Comparison of ENCODE assay signal across 9 mouse cellular contexts in the genomic region with DNA sequence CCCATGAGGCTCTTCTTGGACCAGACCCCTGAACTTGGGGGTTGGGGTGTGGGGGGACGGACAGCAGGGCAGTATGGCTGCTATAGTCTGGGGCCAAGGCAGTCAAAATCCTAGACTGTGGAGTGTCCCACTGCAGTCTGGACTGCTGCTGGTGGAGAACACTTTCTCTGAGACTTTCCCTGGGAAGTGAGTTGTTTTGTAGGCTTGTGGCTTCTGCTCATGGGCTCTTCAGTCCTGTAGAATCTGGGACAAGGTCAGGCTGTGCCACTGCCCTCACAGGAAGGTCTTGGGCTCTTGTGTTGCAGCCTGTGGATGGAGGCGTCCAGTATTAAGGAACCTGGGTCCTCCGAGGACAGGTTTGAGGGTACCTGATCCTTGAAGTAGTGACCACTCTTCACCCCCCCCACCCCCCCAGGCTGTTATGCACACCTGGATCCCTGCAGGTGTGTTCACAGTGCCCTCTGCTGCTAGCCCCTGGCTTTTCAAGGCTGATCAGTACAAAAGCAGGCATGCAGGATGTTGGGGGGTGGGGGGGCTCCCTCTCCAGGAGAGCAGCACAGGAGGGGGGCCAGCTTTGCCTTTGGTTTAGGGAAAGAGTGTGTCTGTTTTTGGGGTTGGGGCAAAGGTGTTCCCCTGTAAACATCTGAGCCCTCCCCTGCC. TPM values are rescaled to one million over a fixed set of nuclear protein-coding genes. Genes with fewer than 3 reads are reported as not detected.
A peak's percentile ranks its signal among the peaks of the same experiment; 100 is the strongest.
DNase-seq lines count a peak whose midpoint lies in the region; ATAC-seq and TF ChIP-seq lines count a peak whose summit lies in the region.
"Had no signal": no experiment of that assay in that cellular context is flagged by ENCODE, and none has a peak within 500 bp of the region (broad histone marks: within the 10 kb centered on the region; RNA-seq: fewer than 3 reads in every experiment).

No protein-coding gene starts in this region.

- no peaks in the 10 kb centered on the region for H3K27me3 ChIP-seq in heart, adult 2 months (ENCODE audit: control insufficient read depth, insufficient read depth, low read length)
- H3K27me3 ChIP-seq in hindbrain, embryonic 12.5 days = no peaks in the 10 kb centered on the region

- H3K4me3 ChIP-seq in heart, adult 2 months = peak overlapping the region; percentile 14; the same call in 1 of the 2 replicates
- peak overlapping the region; percentile 75 for H3K4me3 ChIP-seq in hindbrain, embryonic 12.5 days
- H3K4me3 ChIP-seq in macrophage (ENCODE audit: inconsistent target) = peak overlapping the region; percentile 62

- ATAC-seq in hindbrain, embryonic 12.5 days (ENCODE audit: low FRiP score) = no peak
- ATAC-seq in monocyte, adult 5-6 weeks (replicated peaks; ENCODE audit: insufficient number of reproducible peaks, low FRiP score, low TSS enrichment, poor library complexity, severe bottlenecking) = no peak

- H3K9ac ChIP-seq in heart, adult 2 months (ENCODE audit: low read depth, low read length) = peak overlapping the region; percentile 95
- H3K9ac ChIP-seq in hindbrain, embryonic 12.5 days = peak overlapping the region; percentile 83

- peak overlapping the region; percentile 82 for H3K4me2 ChIP-seq in hindbrain, embryonic 12.5 days (replicated peaks)

- H3K36me3 ChIP-seq in heart, adult 2 months (ENCODE audit: control insufficient read depth, insufficient read depth, low read length) = peaks cover 18% of the 10 kb centered on the region
- H3K36me3 ChIP-seq in hindbrain, embryonic 12.5 days = peaks cover 17% of the 10 kb centered on the region
- H3K36me3 ChIP-seq in macrophage (ENCODE audit: inconsistent target) = peaks cover 47% of the 10 kb centered on the region; the same call in 1 of the 2 replicates

- TF ChIP-seq EP300 in heart, adult 2 months (IDR thresholded peaks at IDR 0.05; ENCODE audit: insufficient read depth, low read depth, low read length) = no peak

- intact Hi-C loops in heart, adult 2 months (cut with DNase I) = loop anchor here (2.0 kb wide), 1 partner anchor 17 kb away; no protein-coding TSS in a partner anchor

- peak overlapping the region; percentile 94 for H3K27ac ChIP-seq in heart, adult 2 months
- H3K27ac ChIP-seq in hindbrain, embryonic 12.5 days = no peak overlapping the region
- peak overlapping the region; percentile 92 for H3K27ac ChIP-seq in macrophage

- 49% methylated on average over 3 of the region's 3 CpGs for WGBS in heart, adult 2 months
- WGBS in hindbrain, embryonic 12.5 days = 65% methylated on average over 3 of the region's 3 CpGs
- 90% methylated on average over 3 of the region's 3 CpGs for WGBS in macrophage (ENCODE audit: missing documents)

- peak in 1 of 2 experiments; percentile 22 for DNase-seq in heart, adult 2 months
- no peak for DNase-seq in heart, adult 9 months (ENCODE audit: low spot score in 2 of 2)
- DNase-seq in adipocyte (ENCODE audit: low spot score) = peak; percentile 59
- no peak for DNase-seq in T-cell, adult 2 months (ENCODE audit: low spot score)
- no peak for DNase-seq in embryo, embryonic 10.5 days (ENCODE audit: low spot score)

- no peak for TF ChIP-seq POLR2A in heart, adult 2 months (IDR thresholded peaks at IDR 0.05; ENCODE audit: insufficient read depth, low read depth, low read length)

- peaks cover 20% of the 10 kb centered on the region for H3K79me2 ChIP-seq in heart, adult 2 months (replicated peaks; ENCODE audit: control insufficient read depth, insufficient read depth, low read length)
- peaks cover 88% of the 10 kb centered on the region for H3K79me2 ChIP-seq in macrophage (ENCODE audit: inconsistent target)

- H3K9me3 ChIP-seq in hindbrain, embryonic 12.5 days (replicated peaks) = no peaks in the 10 kb centered on the region
- H3K9me3 ChIP-seq: G1E had no signal

- H3K4me1 ChIP-seq in heart, adult 2 months (ENCODE audit: control insufficient read depth, insufficient read depth, low read length) = peaks cover 38% of the 10 kb centered on the region
- peaks cover 49% of the 10 kb centered on the region for H3K4me1 ChIP-seq in hindbrain, embryonic 12.5 days

- peak; percentile 45 for TF ChIP-seq CTCF in heart, adult 2 months (IDR thresholded peaks at IDR 0.05)

RNA-seq across cellular contexts. Expression of a gene that starts 13.3 kb away (rescaled TPM):
- total RNA-seq in heart, adult 2 months (2021) = 100 to 1,000 TPM; 129 to 152 TPM
- 240 and 258 TPM in 2 replicates for polyA plus RNA-seq in heart, adult 2 months (2012; rRNA removed)
- polyA plus RNA-seq in hindbrain, embryonic 12.5 days (2016; fragmentation: Nextera tagmentation; extraction: Ambion mirVana) = 126 and 150 TPM in 2 replicates
- 100 to 1,000 TPM in 22 of 26 experiments, 10 to 100 TPM in 4; 58.8 to 230 (median 146) TPM for total RNA-seq in macrophage (2018; cell fraction: chromatin; rRNA removed)
- total RNA-seq in macrophage (2018; cell fraction: cytosol; rRNA removed) = 100 to 1,000 TPM; 542 to 899 (median 688) TPM
- 100 to 1,000 TPM; 108 to 411 (median 269) TPM for total RNA-seq in macrophage (2018; cell fraction: nucleus; rRNA removed)
- 238 to 490 TPM (median 271 TPM) in 3 replicates for polyA plus RNA-seq in macrophage (2018)
- 36.6 to 109 TPM (median 73.7 TPM) in 3 replicates for total RNA-seq in monocyte, adult 5-6 weeks (2017)

RNA-seq across cellular contexts. Expression of a gene that starts 34.2 kb away (rescaled TPM):
- 10 to 100 TPM; 24.2 to 27.6 TPM for total RNA-seq in heart, adult 2 months (2021)
- polyA plus RNA-seq in heart, adult 2 months (2012; rRNA removed) = 33.7 and 34.9 TPM in 2 replicates
- polyA plus RNA-seq in hindbrain, embryonic 12.5 days (2016; fragmentation: Nextera tagmentation; extraction: Ambion mirVana) = 35.9 and 36.6 TPM in 2 replicates
- total RNA-seq in macrophage (2018; cell fraction: chromatin; rRNA removed) = 1,000 to 10,000 TPM in 9 of 26 experiments, 100 to 1,000 TPM in 17; 169 to 1,925 (median 703) TPM
- total RNA-seq in macrophage (2018; cell fraction: cytosol; rRNA removed) = 100 to 1,000 TPM in 18 of 26 experiments, 10 to 100 TPM in 8; 66.8 to 322 (median 143) TPM
- total RNA-seq in macrophage (2018; cell fraction: nucleus; rRNA removed) = 1,000 to 10,000 TPM in 5 of 26 experiments, 100 to 1,000 TPM in 21; 163 to 1,406 (median 471) TPM
- polyA plus RNA-seq in macrophage (2018) = 61.4 to 244 TPM (median 121 TPM) in 3 replicates
- total RNA-seq in monocyte, adult 5-6 weeks (2017) = 30.0 to 63.8 TPM (median 35.3 TPM) in 3 replicates

Comparison
In these comparisons a context has a peak if more than half of its experiments do, and no peak if none do; other contexts are left out.
1. H3K4me3 ChIP-seq: peak in every context shown above with its lines; median percentile 75 in hindbrain, embryonic 12.5 days; 62 in macrophage; 14 in heart, adult 2 months.